Mouse (Mus musculus): Measurements from ENCODE around the gene Gm49333.

DNA sequence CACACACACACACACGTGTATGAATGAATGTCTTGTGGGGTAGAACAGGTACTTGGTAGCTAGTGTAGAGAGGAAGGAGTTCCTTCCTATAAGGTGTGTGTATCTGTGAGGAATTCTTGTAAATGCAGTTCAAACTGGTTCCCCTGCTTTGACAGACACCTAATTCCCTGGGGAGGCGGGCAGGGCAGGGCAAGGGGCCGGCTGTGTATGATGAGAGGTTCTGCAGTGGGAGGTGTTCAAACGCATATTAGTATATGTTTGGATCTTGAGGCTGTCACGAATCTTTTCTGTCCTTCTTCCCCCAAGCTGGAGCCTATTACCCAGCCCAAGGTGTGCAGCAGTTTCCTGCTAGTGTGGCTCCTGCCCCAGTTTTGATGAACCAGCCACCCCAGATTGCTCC, 66.0 kb downstream of the Gm49333 start:
- no peak for TF ChIP-seq CTCF (IDR thresholded peaks at IDR 0.05; ENCODE audit: low read depth)
- TF ChIP-seq EP300 (IDR thresholded peaks at IDR 0.05; ENCODE audit: low read depth): no peak

Measured in liver, embryonic 14.5 days (tissue).